Mouse (Mus musculus) spleen, postnatal 0 days (tissue): ENCODE results near the gene Hmx1. TPM values are rescaled to one million over a fixed set of nuclear protein-coding genes. Genes with fewer than 3 reads are reported as not detected.

Experiments used
- polyA plus RNA-seq: library from polyadenylated mRNA; unstranded; fragments of >200 nt; fragmentation: Nextera tagmentation; extraction: Ambion mirVana; gene quantifications from 2 replicates; pipeline ENCODE4 v1.2.1, GENCODE M21; 2015

Gene Hmx1
- not detected in 2 replicates for polyA plus RNA-seq

GRCm38 (mm10) chr5:35388491-35389111 lies at the start of gene Hmx1:
Hmx1 (plus strand) TSS chr5:35389108.

Other genes starting within 250 kb of the Hmx1 start
- gene Adra2c, start 110.8 kb upstream of the Hmx1 start, polyA plus RNA-seq: not detected in 2 replicates
- 2.0 and 3.3 TPM in 2 replicates for gene Cpz, start 136.6 kb downstream of the Hmx1 start, polyA plus RNA-seq
- gene Trmt44, start 186.0 kb downstream of the Hmx1 start, polyA plus RNA-seq: 3.6 and 4.5 TPM in 2 replicates
- gene Acox3, start 193.9 kb downstream of the Hmx1 start, polyA plus RNA-seq: 8.4 and 11.1 TPM in 2 replicates